Mouse (Mus musculus): ENCODE measurements around the gene Slc22a4. TPM values are rescaled to one million over a fixed set of nuclear protein-coding genes. Genes with fewer than 3 reads are reported as not detected.

Slc22a4 gene
- polyA plus RNA-seq, 1 experiment from 2014 or later, result 1.1 TPM

Other genes with a start within 250 kb of the Slc22a4 start
- gene Gm12216, start 168.8 kb downstream of the Slc22a4 start, polyA plus RNA-seq (2014; fragmentation: Nextera tagmentation; extraction: Ambion mirVana), result not detected in 2 replicates
- gene Slc22a5, start 136.4 kb downstream of the Slc22a4 start, polyA plus RNA-seq (2014; fragmentation: Nextera tagmentation; extraction: Ambion mirVana), result 11.1 TPM in 2 replicates
- 1.2 and 2.0 TPM in 2 replicates for gene Slc22a21, start 47.8 kb downstream of the Slc22a4 start, polyA plus RNA-seq (2014; fragmentation: Nextera tagmentation; extraction: Ambion mirVana)
- 39.3 and 44.8 TPM in 2 replicates for gene Pdlim4, start 40.9 kb upstream of the Slc22a4 start, polyA plus RNA-seq (2014; fragmentation: Nextera tagmentation; extraction: Ambion mirVana)
- gene P4ha2, start 72.0 kb upstream of the Slc22a4 start, polyA plus RNA-seq (2014; fragmentation: Nextera tagmentation; extraction: Ambion mirVana), result 4.9 and 7.2 TPM in 2 replicates
- not detected in 2 replicates for gene Csf2, start 221.6 kb upstream of the Slc22a4 start, polyA plus RNA-seq (2014; fragmentation: Nextera tagmentation; extraction: Ambion mirVana)
- gene Il3, start 239.2 kb upstream of the Slc22a4 start, polyA plus RNA-seq (2014; fragmentation: Nextera tagmentation; extraction: Ambion mirVana), result not detected in 2 replicates